Mouse (Mus musculus) kidney, adult 9 months (tissue): ENCODE data around the gene Ccdc83.

Source experiments
- DNase-seq: peaks from one replicate; pipeline ENCODE4 v3.0.0; 2022

Ccdc83 gene

GRCm38 (mm10) chr7:90265289-90265970 is at the start of gene Ccdc83:
Gene Ccdc83, minus strand, starts transcription at chr7:90265777.
- peak; percentile 87 for DNase-seq

- no peak for DNase-seq
Measured at GRCm38 (mm10) chr7:90313421-90313820, 47.8 kb upstream of the Ccdc83 start.

- DNase-seq = peak; percentile 21
Measured at GRCm38 (mm10) chr7:90312151-90312883, 46.7 kb upstream of the Ccdc83 start.

- no peak for DNase-seq
Measured at GRCm38 (mm10) chr7:90308003-90308402, 42.4 kb upstream of the Ccdc83 start.

- peak; percentile 56 for DNase-seq
Measured at GRCm38 (mm10) chr7:90306968-90307367, 41.4 kb upstream of the Ccdc83 start.

GRCm38 (mm10) chr7:90306079-90306478 is 40.5 kb upstream of the Ccdc83 start:
- peak; percentile 11 for DNase-seq

DNA sequence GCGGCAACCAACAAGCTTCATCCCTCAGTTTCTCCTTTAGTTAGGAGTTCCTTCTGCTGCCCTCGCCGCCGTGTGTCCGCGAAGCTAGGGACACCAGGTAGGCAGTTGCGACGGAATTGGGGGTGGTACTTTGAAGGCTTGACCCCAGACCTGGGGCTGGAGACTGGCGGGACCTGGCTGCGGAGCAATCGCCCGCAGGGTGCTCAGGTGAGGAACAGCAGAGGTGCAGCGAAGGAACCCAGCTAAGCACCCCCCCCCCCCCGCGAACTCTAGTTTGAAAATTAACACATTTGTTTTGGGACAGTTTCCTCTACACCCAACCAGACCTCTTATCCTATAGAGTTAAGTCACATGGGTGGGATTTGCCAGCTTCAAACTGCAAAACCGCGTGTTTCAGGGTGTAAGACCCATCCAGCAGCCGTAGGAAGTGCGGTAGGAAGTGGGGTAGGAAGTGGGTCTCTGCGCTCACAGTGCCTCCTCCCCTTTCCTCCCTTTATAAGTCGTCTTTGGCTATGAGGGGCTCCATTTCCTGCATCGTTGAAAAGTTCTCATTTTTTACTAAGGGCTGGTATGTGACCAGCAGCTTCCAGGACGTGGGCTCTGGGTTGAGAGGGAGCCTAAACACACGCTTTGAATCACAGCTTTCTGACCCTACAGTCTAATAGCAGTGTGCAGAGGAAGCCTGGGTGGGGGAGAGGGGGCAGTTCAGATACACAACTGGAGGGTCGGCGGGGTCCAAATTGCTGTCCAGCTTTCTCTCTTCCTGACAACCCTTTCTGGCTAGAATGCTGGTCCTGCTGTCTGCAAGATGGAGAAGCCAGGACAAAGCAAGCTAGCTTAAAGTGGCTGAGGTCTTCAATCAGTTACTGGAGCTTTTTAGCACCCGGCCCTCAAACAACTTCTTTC is 37.3 kb upstream of the Ccdc83 start:
- peak; percentile 10 for DNase-seq

DNA sequence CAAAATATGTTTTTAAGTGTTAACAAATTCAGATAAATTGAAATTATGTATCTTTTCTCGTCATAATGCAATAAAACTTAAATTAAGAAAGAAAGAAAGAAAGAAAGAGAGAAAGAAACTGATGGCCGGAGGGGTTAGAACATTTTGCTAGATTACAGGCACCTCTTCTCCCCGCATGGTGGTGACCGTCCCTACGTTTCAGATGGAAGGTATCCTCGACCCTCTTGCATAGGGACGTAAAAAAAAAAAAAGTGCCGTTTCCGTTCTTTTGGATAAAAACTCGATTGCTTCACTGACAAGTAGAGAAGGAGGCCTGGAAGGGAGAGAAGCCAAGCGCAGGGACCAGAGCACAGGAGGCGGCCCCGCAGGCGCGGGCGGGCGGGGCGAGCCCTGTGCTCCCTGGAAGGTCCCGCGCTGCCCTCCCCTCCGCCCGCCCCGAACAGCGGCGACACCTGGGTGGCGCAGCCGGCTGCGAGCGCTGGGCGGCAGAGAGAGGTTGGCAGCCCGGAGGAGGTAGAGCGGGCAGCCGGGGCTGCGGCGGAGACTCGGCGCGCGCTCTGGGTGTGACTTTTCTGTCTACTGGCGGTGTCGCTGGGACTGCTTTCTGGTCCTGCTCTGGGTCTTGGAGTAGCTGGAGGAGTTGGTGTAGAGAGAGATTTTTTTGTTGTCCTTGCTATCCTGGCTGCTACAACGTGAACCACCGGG is 36.5 kb upstream of the Ccdc83 start, which contains the start of gene Sytl2:
Gene Sytl2 (plus strand): TSS at position 311 of the 705 bp plus-strand sequence.
- peak; percentile 55 for DNase-seq

DNA sequence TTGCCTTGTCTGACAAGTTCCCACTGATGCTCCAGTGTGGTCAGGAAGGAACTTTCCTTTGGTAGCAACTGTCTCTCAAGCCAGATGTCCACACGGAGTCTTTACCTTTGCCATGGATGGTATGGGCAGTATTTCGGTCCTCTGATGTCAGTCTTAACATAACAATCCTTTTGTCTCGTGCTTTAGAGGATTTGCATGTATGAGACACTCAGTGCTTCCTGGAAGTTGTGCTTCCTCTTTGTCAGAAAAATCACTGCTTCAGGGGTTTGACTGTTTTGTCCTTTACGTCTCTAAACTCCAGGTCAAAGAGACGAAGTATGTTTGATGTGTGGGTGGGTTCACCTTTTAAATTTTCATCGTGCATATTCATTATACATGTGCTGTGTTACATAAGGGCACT is 26.3 kb upstream of the Ccdc83 start:
- no peak for DNase-seq

DNA sequence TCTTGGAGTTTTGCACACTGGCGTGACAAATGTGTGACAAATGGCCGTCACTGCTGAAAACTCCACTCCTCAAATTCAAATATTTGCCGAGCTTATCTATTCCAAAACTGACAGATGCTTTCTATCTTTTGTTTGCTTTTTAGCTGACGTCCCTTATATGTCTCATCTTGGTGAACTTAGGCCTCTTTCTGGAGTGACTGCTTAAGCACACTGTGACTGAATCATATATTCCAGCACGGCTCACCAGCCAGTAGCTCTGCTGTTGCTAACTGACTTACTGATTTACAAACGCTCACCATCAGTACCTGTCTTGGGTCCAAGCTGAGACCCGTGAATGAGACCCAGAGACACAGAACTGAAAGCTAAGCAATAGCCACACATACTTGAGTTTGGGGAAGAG is 19.2 kb upstream of the Ccdc83 start:
- no peak for DNase-seq

DNA sequence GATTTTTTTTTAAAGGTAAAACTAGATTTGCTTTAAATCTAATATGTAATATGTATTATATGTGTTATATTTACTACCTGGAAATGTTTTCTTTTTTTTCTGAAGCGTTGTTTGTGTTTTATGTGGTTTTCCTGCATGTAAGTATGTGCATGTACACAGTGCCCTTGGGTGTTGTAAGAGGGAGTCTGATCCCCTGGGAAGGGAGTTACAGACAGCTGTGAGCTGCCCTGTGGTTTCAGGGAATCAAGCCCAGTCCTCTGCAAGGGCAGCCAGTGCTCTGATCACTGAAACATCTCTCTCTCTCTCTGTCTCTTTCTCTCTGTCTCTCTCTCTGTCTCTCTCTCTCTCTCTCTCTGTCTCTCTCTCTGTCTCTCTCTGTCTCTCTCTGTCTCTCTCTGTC is 17.2 kb upstream of the Ccdc83 start:
- no peak for DNase-seq

GRCm38 (mm10) chr7:90281759-90282546 is 16.4 kb upstream of the Ccdc83 start:
- DNase-seq = no peak

- DNase-seq = no peak
Measured at GRCm38 (mm10) chr7:90280878-90281277, 15.3 kb upstream of the Ccdc83 start.

DNA sequence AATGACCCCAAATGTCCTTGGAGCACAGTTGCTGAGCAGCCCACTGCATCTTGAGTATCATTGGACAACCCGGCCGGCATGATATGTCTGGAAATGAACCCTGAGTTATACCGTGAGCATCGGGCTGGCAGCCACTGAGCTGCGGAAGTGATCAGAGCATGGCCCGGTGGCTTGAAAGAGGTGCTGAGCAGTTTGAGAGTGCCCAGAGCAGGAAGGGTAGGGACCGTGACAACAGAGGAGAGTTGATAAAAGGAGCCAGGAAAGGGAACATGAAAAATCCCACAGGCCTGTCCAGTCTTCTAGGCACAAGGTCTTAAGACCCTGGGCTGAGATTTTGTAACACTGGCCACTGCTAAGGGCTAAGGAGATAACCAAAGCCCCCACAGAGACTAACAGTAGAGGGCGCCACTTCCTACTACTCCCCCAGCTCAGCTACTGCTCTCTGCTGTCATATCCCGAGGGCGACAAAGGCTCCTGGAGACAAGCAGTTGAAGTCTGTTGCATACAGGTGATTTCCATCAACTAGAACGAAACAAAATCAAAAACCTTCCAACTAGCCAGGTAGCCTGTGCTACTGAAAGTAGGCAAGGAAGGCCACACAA is 14.8 kb upstream of the Ccdc83 start:
- peak; percentile 51 for DNase-seq

- DNase-seq = no peak
Measured at GRCm38 (mm10) chr7:90279136-90279535, 13.6 kb upstream of the Ccdc83 start.

GRCm38 (mm10) chr7:90277769-90278168 is 12.2 kb upstream of the Ccdc83 start:
- DNase-seq = peak; percentile 16

- peak; percentile 58 for DNase-seq
Measured at GRCm38 (mm10) chr7:90277246-90277645, 11.7 kb upstream of the Ccdc83 start.

DNA sequence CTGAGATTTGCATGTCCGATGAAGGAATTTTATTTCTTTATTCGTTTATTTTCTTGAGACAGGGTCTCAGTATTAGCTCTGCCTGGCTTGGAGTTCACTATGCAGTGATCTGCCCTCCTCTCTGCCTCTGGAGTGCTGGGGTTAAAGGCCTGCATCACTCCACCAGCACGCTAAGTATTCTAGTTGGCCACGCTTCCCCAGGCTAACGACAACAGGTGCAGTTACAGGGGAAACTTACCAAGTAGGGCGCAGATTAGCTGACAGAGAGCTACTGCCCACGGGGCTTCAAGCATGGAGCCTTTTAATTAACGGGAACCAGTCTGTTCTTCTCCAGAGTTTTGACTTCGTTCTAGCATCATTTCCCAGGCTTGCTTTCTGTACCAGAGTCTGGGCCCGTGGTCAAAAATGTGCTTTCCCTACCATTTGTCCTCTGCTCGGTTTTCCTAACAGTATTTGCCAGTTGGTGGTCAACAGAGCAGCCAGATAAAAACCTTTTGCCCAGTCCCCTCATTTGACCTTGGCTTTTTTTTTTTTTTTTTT is 9.1 kb upstream of the Ccdc83 start:
- peak; percentile 13 for DNase-seq

DNA sequence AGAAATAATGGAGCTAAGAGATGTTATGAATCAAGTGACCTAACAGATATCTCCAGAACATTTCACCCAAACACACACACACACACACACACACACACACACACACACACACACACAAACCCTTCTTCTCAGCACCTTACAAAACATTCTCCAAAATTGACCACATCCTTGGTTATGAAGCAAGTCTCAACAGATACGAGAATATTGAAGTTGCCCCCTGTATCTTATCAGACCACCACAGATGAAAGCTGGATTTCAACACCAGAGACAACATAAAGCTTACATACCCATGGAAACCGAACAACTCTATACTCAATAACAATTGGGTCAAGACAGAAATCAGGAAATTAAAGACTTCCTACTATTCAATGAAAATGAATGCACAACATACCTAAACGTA is 4.6 kb upstream of the Ccdc83 start:
- DNase-seq = no peak

DNA sequence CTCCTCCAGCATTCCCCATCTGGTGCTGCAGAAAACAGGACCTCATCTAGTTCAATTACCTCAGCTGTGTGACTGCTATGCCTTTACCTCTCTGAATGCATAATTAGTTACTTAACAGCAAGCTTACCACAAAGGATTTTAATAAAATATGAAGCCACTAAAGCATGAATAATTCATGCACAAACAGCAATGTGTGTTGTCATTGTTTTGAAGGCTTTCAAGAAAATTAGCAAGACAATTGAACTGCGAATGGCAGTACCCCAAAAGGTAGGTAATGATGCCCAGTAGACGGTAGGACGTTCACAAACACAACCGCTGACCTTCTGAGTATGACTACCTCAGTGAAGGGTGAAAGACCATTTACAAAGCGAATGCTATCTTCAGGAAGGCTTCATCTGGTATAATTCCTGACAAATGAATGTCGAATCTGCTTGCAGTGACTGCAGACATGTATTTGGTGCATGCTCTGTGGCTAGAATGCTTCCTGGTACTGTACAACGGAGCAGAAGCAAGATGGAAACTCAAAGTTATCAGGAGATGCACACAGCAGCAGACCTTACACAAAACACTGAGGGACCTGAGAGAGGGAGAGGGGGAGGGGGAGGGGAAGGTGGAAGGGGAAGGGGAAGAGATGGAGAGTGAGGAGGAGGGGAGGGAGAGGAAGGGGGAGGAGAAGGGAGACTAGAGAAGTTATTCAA is 3.5 kb downstream of the Ccdc83 start:
- no peak for DNase-seq
